Mouse (Mus musculus) ovary, adult 18-20 months (tissue): ENCODE measurements at regions not wholly inside any gene's neighbourhood (a gene's known extent, or its start where the extent isn't known, plus 50 kb on each side); places are given as distances from the start of the nearest gene placed in this dataset.
A peak's percentile ranks its signal among the peaks of the same experiment; 100 is the strongest.

ENCODE experiments used
- DNase-seq: peaks from one replicate; pipeline ENCODE4 v3.0.0; 2022; ENCODE audit warnings: low spot score, mixed read lengths

GRCm38 (mm10) chr2:30698758-30699535 lies 104.1 kb downstream of the Cstad start:
- no peak for DNase-seq

GRCm38 (mm10) chr2:30697851-30698250 lies 103.0 kb downstream of the Cstad start:
- no peak for DNase-seq

GRCm38 (mm10) chr2:30695771-30696456 lies 101.1 kb downstream of the Cstad start:
- no peak for DNase-seq

- DNase-seq, result no peak
Measured at GRCm38 (mm10) chr2:30695041-30695440, 100.2 kb downstream of the Cstad start.

- peak; percentile 90 for DNase-seq
Measured at GRCm38 (mm10) chr2:30693206-30694035, 98.6 kb downstream of the Cstad start.

GRCm38 (mm10) chr2:30692561-30693205 lies 97.8 kb downstream of the Cstad start:
- peak; percentile 73 for DNase-seq

- peak; percentile 79 for DNase-seq
Measured at GRCm38 (mm10) chr2:30691857-30692560, 97.2 kb downstream of the Cstad start.

- no peak for DNase-seq
Measured at GRCm38 (mm10) chr2:30690925-30691856, 96.4 kb downstream of the Cstad start.

- DNase-seq, result no peak
Measured at GRCm38 (mm10) chr2:30690307-30690706, 95.5 kb downstream of the Cstad start.

- DNase-seq, result no peak
Measured at GRCm38 (mm10) chr2:30688402-30688801, 93.6 kb downstream of the Cstad start.

GRCm38 (mm10) chr2:30687121-30687551 lies 92.3 kb downstream of the Cstad start:
- DNase-seq, result peak; percentile 71

GRCm38 (mm10) chr2:30686359-30686758 lies 91.5 kb downstream of the Cstad start:
- DNase-seq, result no peak

GRCm38 (mm10) chr2:30685137-30685860 lies 90.5 kb downstream of the Cstad start:
- DNase-seq, result peak; percentile 91

- DNase-seq, result no peak
Measured at GRCm38 (mm10) chr2:30684461-30684860, 89.6 kb downstream of the Cstad start.

GRCm38 (mm10) chr2:30682146-30682825 lies 87.4 kb downstream of the Cstad start:
- no peak for DNase-seq

GRCm38 (mm10) chr2:30681642-30682041 lies 86.8 kb downstream of the Cstad start:
- no peak for DNase-seq

GRCm38 (mm10) chr2:30679041-30679440 lies 84.2 kb downstream of the Cstad start:
- no peak for DNase-seq

GRCm38 (mm10) chr2:30677498-30677897 lies 82.7 kb downstream of the Cstad start:
- no peak for DNase-seq
